Mouse (Mus musculus) fibroblast of lung, adult 2 months (primary cell): ENCODE data around the gene Rpl10a.
A peak's percentile ranks its signal among the peaks of the same experiment; 100 is the strongest.
"Not testable (repeated sequence)": the region's sequence is repeated elsewhere in the genome, so short reads cannot be mapped to it uniquely, and the experiment has no call there.

ENCODE experiments used
- DNase-seq: peaks from one replicate; pipeline ENCODE4 v3.0.0-alpha.2; 2011; ENCODE audit warnings: low read depth

The Rpl10a gene

DNA sequence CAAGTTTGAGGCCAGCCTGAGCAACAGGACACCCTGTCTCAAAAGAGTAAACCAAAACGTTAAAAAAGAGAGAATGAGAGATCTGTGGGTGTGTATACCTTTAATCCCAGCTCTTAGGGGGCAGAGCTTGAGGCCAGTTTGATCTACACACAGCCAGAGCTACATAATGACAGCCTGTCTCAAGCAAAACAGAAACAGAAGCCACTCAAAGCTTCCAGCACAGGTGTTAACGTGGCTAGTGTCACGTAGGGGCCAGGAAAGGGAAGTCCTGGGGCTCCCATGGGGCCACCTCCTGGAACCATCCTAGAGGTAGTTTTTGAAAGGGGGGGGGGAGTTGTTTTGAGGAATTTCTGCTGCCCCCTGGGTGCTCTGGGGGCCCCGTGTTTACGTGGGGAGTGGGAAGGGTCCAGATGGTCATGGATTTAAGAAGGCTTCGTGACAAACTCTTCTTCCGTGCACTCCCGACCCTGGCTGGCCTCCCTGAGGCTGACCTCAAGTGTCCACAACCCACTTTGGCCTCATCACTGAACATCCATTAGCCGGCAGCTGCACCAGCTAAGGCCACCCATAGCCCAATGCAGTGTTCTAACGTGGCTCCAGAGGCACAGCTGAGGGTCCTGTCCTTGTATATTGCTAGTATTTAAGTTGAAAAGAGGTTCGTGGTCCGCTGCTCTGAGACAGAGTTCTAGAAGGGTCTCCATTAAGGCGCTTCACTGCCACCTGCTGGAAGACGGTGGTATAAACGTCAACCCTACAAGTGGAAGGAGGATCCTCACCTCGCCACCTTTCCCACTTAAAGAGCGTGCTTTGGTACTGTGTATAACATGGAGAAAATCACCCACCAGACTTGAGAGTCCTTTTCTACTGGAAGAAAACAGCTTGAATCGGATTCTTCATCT is 19.7 kb upstream of the Rpl10a start:
- no peak for DNase-seq

DNA sequence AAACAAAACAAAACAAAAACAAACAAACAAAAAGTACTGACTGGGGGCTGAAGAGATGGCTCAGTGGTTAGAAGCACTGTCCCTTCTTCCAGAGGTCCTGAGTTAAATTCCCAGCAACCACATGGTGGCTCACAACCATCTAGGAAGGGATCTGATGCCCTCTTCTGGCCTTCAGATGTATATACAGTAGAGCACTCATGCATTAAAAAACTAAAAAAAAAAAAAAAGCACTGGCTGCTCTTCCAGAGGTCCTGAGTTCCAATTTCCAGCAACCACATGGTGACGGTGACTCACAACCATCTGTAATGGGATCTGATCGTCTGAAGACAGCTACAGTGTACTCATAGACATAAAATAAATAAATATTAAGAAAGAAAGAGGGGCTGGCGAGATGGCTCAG is 17.4 kb upstream of the Rpl10a start:
- DNase-seq, result no peak

DNA sequence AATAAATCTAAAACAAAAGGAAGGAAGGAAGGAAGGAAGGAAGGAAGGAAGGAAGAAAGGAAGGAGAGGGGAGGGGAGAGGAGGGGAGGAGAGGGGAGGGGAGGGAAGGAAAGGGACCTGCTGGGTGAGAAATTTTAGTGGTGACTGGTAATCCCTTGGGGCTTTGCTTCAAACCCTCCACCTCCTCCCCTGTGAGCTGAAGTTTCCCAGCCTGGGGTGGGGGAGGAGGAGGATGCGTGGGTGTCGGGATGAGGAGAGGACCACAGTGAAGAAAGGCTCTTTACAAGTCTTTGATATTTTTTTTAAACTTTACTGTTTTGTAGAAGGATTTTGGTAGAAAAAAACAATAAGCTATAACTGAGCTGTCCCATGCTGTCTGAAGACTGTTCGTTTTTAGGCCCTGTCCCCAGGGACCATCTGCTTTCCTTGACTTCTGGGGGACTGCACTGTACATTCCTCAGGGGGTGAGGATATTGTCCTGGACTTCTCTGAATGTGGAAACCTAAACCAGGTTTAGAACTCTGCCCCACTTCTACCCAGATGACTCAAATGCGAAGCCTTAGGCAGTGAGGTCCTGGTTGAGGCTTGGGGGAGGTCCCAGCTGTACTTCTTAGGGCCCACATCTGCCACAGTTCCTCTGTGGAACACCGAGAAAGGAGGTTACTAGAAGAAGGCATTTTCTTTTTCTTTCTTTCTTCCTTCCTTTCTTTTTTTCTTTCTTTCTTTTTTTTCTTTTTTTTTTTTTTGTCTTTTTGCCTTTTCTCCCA is 16.7 kb upstream of the Rpl10a start:
- DNase-seq, result no peak

DNA sequence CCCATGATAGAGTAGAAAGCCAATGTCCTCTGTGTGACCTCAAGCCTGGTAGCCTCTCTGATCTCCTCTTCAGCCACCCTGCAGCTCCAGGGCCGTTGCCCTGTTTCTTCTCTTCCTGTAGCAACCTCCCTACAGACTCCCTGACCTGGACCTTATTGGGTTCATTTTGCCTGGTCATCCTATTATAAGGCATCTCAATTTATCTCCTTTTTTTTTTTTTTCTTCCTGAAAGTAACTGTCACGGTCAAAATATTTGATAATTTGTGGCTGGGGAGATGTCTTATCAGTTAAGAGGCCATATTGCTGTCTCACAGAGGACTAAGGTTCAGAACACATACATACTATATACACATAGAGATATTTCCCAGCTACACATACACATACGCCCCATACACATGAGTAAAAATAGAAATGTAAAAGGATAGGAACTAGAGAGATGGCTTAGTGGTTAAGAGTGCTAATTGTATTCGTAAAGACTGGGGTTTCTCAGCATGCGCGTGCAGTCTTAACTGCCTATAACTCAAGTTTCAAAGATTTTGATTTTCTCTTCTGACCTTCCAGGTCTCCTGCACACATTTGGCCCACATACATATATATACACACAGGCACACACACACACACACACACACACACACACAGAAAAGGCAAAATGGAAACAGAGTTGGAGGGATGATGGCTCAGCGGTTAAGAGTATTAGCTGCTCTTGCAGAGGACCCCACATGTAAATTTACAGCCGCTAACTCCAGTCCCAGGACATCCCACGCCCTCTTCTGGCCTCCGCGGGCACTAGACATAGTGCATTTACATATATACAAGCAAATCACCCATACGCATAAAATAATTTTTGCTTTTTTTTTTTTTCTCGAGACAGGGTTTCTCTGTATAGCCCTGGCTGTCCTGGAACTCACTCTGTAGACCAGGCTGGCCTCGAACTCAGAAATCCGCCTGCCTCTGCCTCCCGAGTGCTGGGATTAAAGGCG is 15.7 kb upstream of the Rpl10a start:
- DNase-seq, result no peak

DNA sequence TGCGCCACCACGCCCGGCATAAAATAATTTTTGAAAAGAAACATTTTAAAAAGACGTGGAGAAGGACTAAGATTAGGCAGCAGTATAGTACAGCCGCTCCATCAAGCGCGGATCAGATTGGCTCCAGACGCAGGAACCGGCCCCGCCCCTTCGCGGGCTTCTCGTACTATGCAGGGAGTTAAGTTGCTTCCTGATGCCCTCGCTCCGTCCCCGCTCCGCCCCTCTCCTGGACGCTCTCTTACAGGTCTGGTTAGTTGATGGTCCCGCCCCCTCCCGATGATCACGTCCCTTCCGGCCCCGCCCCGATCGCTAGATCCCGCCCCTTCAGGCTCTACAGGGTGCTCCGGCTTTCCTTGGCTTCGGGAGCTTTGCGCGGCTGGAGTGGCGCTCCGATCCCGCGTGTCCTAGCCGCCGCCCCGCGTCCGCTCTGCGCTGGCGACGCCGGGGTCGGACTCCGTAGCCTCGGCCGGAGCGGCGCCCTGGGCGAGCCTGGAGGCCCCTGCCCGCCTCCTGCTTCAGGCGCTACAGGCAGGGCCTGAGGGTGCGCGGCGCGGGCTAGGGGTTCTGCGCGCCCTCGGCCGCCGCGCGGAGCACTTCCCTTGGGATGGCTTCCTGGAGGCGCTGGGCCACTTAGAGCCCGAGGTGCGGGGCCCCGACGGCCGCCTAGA is 14.9 kb upstream of the Rpl10a start, which contains the start of gene Fance:
Fance (plus strand) TSS at position 308 of the 668 bp plus-strand sequence.
- peak; percentile 98 for DNase-seq

DNA sequence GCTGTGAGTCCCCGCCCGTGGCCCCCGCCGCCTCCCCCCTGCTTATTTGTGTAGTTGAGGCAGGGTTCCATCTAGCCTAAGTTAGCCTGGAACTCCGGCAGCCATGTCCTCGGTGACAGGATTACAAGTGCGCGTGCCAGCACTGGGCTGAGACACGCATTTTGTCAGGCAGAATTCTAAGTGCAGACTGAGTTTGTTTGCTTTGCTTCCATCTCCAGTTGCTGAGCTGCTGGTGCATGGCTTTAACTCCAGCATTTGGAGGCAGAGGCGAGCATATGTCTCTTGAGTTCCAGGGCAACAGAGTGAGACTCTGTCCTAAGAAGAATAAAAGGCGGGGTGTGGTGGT is 14.4 kb upstream of the Rpl10a start:
- DNase-seq, result no peak

DNA sequence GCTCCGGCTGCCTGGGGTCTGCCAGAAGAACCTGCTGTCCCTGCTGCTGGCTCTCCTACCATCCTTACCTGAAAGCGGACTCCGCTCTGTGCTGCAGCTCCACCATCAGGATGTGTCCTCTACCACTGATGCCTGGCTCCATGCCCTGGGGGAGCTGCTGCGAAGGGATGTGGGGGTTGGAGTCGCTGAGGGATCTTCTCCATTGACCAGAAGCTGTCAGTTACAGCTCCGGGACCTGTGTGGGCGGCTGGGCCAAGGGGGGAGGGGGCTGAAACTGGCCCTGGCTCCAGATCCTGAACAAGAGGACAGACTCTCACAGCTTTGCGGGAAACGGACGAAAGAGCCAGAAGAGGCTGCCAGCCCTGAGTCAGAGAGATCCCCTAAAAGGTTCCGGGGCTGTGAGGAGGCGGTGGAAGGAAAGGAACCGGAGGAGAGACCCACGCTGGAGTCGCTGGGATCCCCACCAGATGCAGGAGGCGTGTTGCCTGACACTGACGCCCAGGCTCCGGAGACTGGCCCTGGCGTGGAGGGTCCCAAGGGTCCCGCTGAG is 12.6 kb upstream of the Rpl10a start:
- no peak for DNase-seq

DNA sequence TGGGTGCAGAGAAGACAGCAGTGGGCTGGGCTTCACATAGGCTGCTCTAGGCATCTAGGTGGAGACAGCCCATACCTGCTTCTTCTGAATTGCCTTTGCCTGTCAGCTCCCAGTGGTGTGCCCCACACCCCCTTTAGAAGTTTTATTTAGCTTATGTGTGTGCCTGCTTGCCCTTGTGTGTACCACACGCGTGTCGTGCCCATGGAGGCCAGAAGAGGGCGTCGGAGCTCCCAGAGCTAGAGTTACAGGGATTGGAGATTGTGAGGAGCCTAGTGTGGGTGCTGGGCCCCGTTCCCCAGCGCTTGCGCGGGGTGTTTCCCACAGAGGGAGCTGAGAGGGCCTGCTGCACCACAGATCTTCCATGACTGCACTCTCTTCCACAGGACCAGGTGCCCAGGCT is 11.8 kb upstream of the Rpl10a start:
- no peak for DNase-seq

DNA sequence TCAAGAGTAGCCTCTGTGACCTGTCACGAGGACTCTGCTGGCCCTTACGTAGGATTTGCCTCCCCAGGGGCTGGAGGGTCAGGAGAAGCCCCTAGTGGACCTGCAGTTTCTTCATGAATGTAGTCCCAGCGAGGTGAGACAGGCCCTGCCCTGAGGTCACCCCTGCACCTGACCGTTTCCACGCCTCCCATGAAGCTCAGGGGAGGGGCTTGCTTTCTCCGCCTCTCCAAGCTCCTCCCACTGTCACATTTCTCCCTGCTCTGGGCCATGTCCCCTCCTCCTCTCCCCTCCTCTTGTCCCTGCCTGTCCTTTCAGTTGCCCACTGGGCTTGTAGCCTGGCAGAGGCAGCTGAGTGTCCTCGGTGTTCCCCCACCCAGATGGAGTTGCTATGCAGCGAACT is 11.2 kb upstream of the Rpl10a start:
- no peak for DNase-seq

DNA sequence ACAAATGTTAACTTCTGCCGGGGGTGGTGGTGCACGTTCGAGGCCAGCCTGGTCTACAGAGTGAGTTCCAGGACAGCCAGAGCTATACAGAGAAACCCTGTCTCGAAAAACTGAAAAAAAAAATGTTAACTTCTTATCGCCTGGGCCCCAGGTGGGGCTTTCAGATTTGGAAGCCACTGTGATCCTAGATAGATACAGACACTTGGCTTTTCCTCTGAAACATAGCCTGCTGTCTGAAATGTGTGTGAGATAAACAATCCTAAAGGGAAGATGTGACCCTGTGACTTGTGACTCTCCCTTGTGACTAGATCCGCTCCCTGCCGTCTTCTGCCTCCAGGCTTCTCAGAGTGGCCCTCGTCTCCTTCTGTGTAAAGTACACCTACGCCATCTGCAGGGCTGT is 10.5 kb upstream of the Rpl10a start:
- DNase-seq, result no peak

DNA sequence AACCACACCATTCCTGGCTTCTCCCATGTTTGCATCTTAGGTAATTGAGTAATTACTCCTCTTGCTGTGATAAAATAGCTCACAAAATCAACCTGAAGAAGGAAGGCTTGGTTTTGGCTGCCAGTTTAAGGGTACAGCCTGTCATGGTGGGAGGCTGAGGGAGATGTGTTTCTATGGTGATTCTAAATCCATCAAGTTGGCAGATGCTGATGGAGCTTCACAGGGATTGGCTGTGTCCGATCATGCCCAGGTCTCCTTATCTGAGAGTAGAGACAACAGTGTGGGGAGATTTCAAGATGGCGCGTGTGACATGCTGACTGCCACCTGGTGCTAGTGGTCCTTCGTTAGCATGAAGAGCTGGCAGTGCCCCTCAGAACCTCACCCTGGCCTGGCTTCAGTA is 6.6 kb upstream of the Rpl10a start:
- no peak for DNase-seq

DNA sequence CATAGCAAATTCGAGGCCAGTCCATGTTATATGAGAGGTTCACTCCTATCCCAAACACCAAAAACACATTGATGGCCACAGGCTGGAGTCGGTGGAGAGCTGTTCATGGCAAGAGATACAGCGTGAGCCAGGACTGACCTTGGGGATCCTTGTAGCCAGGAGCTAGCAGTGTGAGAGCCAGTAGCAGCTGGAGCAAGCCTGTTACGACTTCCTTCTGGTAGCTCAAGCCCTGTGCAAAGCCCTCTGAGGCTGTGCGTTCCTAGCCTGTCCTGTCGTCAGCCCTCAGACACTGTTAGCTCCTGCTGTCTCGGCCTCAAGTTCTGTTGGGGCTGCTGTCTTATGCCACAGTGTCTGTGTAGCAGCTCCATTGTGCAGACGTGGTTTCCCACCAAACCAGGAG is 4.5 kb upstream of the Rpl10a start:
- DNase-seq, result no peak

DNA sequence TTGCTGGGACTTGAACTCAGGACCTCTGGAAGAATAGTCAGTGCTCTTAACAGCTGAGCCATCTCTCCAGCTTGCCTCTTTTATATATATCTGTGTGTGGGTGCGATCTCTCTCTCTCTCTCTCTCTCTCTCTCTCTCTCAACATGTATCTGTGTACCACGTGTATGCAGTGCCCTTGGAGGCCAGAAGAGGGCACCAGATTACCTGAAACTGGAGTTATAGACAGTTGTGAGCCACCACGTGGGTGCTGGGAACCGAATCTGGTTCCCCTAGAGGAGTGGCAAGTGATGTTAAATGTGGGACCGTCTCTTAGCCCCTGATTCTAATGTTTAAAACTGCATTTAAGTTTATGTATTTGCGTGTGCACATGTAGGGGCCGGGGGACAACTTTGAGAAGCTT is 3.9 kb upstream of the Rpl10a start:
- DNase-seq, result not testable (repeated sequence)

DNA sequence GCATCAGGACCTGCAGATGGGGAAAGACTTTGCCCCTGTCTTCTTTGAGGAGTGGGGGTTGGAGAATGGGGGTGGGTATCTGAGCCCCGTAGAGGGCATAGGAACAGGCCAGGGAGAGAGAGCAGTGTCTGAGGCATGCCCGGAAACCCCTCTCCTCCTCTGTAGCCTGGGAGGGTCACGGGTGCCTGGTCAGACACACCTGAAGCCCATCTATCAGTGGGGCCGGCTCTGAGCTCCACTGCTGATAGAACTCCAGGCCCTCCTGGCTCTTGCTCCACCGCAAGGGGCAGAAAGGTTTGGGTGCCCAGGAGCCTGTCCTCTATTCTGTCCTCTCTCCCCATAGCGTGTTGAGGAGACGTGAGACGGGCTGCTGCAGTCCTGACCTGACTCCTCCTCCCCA is 2.5 kb upstream of the Rpl10a start:
- DNase-seq, result no peak

DNA sequence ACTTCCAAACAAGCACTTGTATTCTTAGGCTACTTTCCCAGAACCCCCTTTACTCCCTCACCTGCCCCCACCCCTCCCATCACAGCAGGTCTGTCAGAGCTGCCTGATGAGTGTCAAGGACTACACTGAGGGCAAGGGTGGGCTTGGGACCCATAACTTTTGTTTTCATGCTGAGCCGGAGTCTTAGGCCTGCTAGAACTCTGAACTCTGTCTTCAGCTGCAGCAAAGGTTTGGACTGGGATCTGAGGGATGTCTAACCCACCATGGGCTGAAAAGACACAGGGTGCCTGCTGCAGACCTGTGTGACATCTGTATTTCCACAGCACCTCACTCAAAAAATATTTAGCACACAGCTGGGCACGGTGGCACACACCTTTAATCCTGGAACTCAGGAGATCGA is 1.3 kb upstream of the Rpl10a start:
- no peak for DNase-seq

DNA sequence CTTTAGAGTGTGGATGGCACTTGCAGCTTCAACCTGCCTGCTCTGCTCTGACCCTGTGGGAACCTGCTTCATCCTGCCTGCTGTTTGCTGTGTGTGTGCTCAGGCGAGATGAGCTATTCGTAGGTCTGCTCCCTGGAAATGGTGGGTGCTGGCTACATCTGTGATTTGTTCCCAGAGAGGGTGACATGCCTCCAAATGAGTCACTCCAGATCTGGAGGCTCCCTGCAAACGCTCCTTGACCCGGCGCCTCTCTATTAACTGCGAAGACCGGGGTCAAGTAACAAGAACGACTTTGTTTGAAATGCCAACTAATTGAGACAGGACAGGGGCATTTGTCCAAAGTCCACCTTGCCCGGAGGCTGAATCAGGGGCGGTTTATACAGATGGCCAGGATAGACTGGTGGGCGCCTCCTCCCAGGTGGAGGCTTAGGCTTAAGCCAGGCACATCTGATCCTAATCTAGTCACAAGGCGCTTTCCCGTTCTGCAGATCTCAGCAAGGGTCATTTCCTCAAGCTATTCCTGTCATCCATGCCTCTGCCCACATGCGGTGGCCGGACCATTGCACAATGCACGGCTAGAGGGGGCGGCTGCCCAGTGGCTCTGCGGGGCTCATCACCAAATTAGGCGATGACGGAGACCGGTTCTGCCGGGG is 472 bp upstream of the Rpl10a start:
- peak; percentile 77 for DNase-seq

DNA sequence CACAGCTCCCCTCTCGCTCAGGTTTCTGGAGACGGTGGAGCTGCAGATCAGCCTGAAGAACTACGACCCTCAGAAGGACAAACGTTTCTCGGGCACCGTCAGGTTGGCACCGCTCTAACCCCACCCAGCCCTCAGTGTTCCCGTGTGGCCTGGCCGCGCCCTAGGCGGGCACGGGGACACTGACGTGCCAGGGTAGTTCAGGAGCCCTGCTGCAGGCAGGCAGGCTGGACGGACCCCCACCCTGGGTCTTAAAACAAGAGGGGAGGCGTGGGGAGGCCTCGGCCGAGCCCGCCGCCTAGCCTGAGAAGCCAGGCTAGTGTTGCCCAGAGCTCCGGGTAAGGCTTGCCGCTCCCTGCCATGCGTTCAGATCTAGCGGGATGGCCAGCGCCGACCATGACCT is 675 bp downstream of the Rpl10a start:
- DNase-seq, result no peak

DNA sequence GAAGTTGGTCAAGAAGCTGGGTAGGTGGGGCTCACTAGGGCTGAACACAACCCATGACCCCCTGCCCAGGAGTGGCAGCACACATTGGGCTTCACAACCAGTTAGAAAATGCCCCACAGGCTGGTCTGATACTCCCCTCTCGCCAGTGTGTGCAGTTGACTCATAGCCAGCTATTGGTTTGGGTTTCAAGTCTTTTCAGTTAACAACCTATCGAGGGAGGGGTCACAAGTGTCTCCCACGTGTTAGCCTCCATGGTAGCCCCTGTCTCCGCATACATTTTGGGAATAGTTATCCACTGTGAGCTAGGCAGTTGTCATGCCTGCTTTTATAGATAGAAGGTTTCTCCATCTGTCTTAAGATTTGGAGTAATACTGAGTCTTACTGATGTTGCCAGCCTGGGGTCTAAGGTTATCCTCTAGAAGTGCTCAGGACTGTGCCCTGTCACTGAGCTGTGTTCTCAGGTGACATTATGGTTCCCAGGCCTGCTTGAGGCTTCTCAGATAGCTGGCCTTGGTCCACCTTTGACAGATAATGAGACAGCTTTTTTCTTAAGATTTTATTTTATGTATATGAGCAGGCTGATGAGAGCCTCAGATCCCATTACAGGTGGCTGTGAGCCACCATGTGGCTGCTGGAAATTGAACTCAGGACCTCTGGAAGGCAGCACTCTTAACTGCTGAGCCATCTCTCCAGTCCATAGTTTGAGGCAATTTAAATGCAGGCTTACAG is 1.4 kb downstream of the Rpl10a start:
- DNase-seq, result no peak

DNA sequence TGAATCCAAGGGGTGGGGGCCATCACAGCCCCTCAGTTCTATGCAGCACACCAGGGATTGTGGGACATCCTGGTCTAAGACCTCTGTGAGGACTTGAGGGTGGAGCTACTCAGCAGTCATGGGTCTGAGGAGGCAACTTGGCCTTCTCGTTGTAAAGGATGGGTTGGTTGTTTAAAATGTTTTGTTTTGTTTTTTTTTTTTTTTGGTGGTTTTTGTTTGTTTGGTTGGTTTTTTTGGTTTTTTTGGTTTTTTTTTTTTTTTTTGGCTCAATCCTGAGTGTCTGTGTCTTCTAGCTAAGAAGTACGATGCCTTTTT is 1.9 kb downstream of the Rpl10a start:
- no peak for DNase-seq

DNA sequence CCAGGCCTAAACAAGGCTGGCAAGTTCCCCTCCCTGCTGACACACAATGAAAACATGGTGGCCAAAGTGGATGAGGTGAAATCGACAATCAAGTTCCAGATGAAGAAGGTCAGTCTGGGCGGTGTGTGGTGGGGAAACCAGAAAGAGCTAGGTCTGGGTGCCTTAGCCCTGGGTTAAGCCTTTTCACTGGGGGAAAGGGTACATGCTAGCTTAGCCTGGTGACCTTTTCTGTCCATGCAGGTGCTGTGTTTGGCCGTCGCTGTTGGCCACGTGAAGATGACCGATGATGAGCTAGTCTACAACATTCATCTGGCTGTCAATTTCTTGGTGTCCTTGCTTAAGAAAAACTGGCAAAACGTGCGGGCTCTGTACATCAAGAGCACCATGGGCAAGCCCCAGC is 2.3 kb downstream of the Rpl10a start:
- not testable (repeated sequence) for DNase-seq
